Mouse (Mus musculus): ENCODE results near the gene Arid5b. TPM values are rescaled to one million over a fixed set of nuclear protein-coding genes. Genes with fewer than 3 reads are reported as not detected.

The Arid5b gene
- polyA plus RNA-seq, 1 experiment from 2014 or later: 22.7 TPM

GRCm38 (mm10) chr10:68164723-68165706 lies 113.5 kb downstream of the Arid5b start:
- WGBS: 74% methylated on average over 8 of the region's 8 CpGs
- ATAC-seq (ENCODE audit: low FRiP score): no peak
- H3K4me3 ChIP-seq: no peak overlapping the region

DNA sequence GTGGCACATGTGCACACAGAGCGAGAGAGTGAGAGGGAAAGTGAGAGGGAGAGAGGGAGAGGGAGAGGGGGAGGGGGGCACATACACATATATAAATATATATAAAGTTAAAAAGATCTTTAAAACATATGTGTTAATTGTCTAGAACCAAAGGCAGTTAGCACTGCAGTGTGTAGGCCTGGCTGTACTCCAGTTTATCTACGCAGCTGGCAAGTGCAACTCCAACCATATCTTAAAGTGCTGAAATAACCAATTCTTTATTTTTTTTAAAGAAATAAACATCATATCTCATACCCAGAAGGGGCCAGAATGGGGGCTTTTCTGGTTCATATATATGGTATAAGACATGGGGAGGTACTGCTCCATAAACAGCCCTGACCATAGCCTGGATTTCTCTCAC lies 114.4 kb downstream of the Arid5b start:
- H3K27ac ChIP-seq: no peak overlapping the region
- no peak for ATAC-seq (ENCODE audit: low FRiP score)
- peaks cover 29% of the 10 kb centered on the region for H3K4me1 ChIP-seq (replicated peaks)
- no peak overlapping the region for H3K9ac ChIP-seq
- H3K36me3 ChIP-seq: no peaks in the 10 kb centered on the region
- no peak overlapping the region for H3K4me2 ChIP-seq
- 93% methylated on average over 2 of the region's 2 CpGs for WGBS
- no peak overlapping the region for H3K4me3 ChIP-seq
- no peaks in the 10 kb centered on the region for H3K27me3 ChIP-seq
- H3K9me3 ChIP-seq: no peaks in the 10 kb centered on the region

More at GRCm38 (mm10) chr10:68164723-68165706, 113.5 kb downstream of the Arid5b start:
- Histone ChIP-seq H3K36me3 (no peaks in the 10 kb centered on the region), H3K27ac (no peak overlapping the region), H3K4me2 (no peak overlapping the region), H3K27me3 (no peaks in the 10 kb centered on the region), H3K9ac (no peak overlapping the region), H3K4me1 (replicated peaks) (peaks cover 31% of the 10 kb centered on the region), H3K9me3 (no peaks in the 10 kb centered on the region)

DNA sequence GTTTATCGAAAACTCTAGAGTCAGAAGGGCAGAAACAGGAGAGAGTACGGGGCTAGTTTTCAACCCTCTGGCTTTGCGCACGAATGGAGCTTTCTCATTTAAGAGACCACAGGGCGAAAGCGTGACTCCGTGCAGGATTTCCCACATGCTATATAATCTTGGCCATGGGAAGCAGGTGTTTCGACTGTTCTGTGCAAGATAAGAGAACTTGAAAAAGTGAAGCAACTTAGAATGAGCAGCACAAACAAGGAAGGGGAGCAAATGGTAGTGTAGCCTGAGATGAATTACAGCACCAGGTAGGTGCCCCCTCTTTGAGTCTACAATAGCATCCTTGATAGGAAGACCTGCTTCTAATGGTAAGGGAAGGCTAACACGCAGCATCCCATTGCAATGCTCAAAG lies 118.8 kb downstream of the Arid5b start:
- 96% methylated on average over 9 of the region's 9 CpGs for WGBS
- Histone ChIP-seq H3K36me3 (no peaks in the 10 kb centered on the region), H3K9me3 (no peaks in the 10 kb centered on the region), H3K9ac (no peak overlapping the region), H3K4me1 (replicated peaks) (peaks cover 18% of the 10 kb centered on the region), H3K4me3 (no peak overlapping the region), H3K27ac (no peak overlapping the region), H3K27me3 (no peaks in the 10 kb centered on the region), H3K4me2 (no peak overlapping the region)
- no peak for ATAC-seq (ENCODE audit: low FRiP score)

GRCm38 (mm10) chr10:68158555-68158954 lies 120.0 kb downstream of the Arid5b start:
- Histone ChIP-seq H3K9me3 (no peaks in the 10 kb centered on the region), H3K9ac (no peak overlapping the region), H3K27me3 (no peaks in the 10 kb centered on the region), H3K4me2 (no peak overlapping the region), H3K27ac (no peak overlapping the region), H3K4me3 (no peak overlapping the region), H3K36me3 (no peaks in the 10 kb centered on the region), H3K4me1 (replicated peaks) (peaks cover 26% of the 10 kb centered on the region)
- WGBS: 90% methylated on average over 5 of the region's 5 CpGs
- no peak for ATAC-seq (ENCODE audit: low FRiP score)

DNA sequence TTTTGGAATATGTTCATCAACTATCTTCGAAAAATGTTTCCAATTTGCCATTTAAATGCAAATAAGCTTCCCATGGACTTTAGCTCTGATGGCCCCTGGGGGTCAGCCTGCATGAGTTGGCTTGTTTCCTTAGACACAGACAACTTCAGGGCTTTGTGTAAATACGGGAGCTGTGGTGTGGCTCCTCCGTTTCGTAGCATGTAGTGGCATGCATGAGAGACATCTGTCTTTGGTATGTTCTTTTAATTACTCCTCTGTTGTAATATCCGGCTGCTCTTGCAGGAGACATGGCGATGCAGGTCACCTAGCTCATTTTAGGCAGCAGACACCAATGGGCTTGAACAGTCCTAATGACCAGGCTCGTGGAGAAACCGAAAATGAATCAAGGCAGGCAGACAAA lies 121.0 kb downstream of the Arid5b start:
- no peak overlapping the region for H3K27ac ChIP-seq
- no peaks in the 10 kb centered on the region for H3K9me3 ChIP-seq
- H3K4me2 ChIP-seq: no peak overlapping the region
- no peak for ATAC-seq (ENCODE audit: low FRiP score)
- H3K36me3 ChIP-seq: no peaks in the 10 kb centered on the region
- no peak overlapping the region for H3K9ac ChIP-seq
- H3K4me1 ChIP-seq (replicated peaks): peaks cover 35% of the 10 kb centered on the region
- H3K27me3 ChIP-seq: no peaks in the 10 kb centered on the region
- no peak overlapping the region for H3K4me3 ChIP-seq
- WGBS: 51% methylated on average over 8 of the region's 8 CpGs

GRCm38 (mm10) chr10:68156646-68157245 lies 121.8 kb downstream of the Arid5b start:
- H3K9me3 ChIP-seq: no peaks in the 10 kb centered on the region
- no peak overlapping the region for H3K9ac ChIP-seq
- H3K27ac ChIP-seq: no peak overlapping the region
- no peak overlapping the region for H3K4me3 ChIP-seq
- no peak for ATAC-seq (ENCODE audit: low FRiP score)
- 71% methylated on average over 10 of the region's 10 CpGs for WGBS
- no peaks in the 10 kb centered on the region for H3K27me3 ChIP-seq
- H3K4me2 ChIP-seq: no peak overlapping the region
- H3K36me3 ChIP-seq: no peaks in the 10 kb centered on the region
- H3K4me1 ChIP-seq (replicated peaks): peaks cover 35% of the 10 kb centered on the region

GRCm38 (mm10) chr10:68156159-68156558 lies 122.4 kb downstream of the Arid5b start:
- no peaks in the 10 kb centered on the region for H3K36me3 ChIP-seq
- H3K4me3 ChIP-seq: no peak overlapping the region
- H3K4me2 ChIP-seq: no peak overlapping the region
- H3K9me3 ChIP-seq: no peaks in the 10 kb centered on the region
- 76% methylated on average over 6 of the region's 6 CpGs for WGBS
- H3K4me1 ChIP-seq (replicated peaks): peaks cover 35% of the 10 kb centered on the region
- ATAC-seq (ENCODE audit: low FRiP score): no peak
- H3K27ac ChIP-seq: no peak overlapping the region
- H3K27me3 ChIP-seq: no peaks in the 10 kb centered on the region
- H3K9ac ChIP-seq: no peak overlapping the region

GRCm38 (mm10) chr10:68155431-68156119 lies 123.0 kb downstream of the Arid5b start:
- Histone ChIP-seq H3K36me3 (no peaks in the 10 kb centered on the region), H3K4me3 (no peak overlapping the region), H3K27ac (no peak overlapping the region), H3K4me1 (replicated peaks) (peaks cover 35% of the 10 kb centered on the region), H3K4me2 (no peak overlapping the region), H3K9me3 (no peaks in the 10 kb centered on the region), H3K27me3 (no peaks in the 10 kb centered on the region), H3K9ac (no peak overlapping the region)
- no peak for ATAC-seq (ENCODE audit: low FRiP score)
- WGBS: 95% methylated on average over 6 of the region's 6 CpGs

- Histone ChIP-seq H3K9ac (no peak overlapping the region), H3K27ac (0 out of 2 replicates have a peak overlapping the region, but pooled peaks have one; percentile 30), H3K36me3 (no peaks in the 10 kb centered on the region), H3K9me3 (no peaks in the 10 kb centered on the region), H3K27me3 (no peaks in the 10 kb centered on the region), H3K4me3 (no peak overlapping the region), H3K4me2 (peak overlapping the region; percentile 21; the same call in 1 of the 2 replicates), H3K4me1 (replicated peaks) (peaks cover 35% of the 10 kb centered on the region)
- no peak for ATAC-seq (ENCODE audit: low FRiP score)
- 62% methylated on average over 14 of the region's 14 CpGs for WGBS
Observed at GRCm38 (mm10) chr10:68154046-68154765, 124.3 kb downstream of the Arid5b start.

DNA sequence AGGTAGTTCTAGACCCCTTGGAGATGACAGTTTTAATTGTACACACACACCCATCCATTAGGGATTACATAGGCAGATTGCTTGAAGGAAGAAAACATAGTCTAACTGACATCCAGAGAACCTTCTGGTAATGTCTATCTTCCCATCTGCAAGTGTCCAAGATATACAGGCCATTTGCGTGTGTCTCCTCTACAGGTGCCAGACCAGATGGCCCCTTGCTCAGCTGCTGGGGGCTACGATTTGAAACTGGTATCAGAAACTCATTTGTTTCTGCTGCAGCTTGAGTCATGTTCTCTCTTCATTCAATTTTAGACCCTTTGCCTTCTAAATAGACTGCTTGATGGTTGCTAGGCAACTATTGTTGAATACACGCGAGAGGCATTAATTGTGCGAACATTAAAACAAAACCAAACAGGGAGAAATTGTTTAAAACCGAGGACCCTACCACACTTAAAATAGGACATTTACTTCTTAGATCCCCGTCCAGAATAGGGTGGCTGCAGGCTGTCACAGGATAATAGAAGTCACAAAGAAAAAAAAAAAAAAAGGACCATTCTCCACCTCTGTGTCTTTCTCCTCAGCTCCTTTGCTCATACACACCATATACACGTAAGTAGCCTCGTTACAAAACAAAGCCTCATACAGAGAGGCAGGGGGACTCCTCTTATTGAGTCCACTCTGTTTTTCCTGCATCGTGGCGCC lies 125.0 kb downstream of the Arid5b start:
- 20% methylated on average over 11 of the region's 11 CpGs for WGBS
- ATAC-seq (ENCODE audit: low FRiP score): 0 out of 2 replicates have a peak, but pooled peaks have one; percentile 29
- H3K4me2 ChIP-seq: peak overlapping the region; percentile 21; the same call in 1 of the 2 replicates
- peaks cover 37% of the 10 kb centered on the region for H3K4me1 ChIP-seq (replicated peaks)
- H3K9me3 ChIP-seq: no peaks in the 10 kb centered on the region
- no peak overlapping the region for H3K4me3 ChIP-seq
- H3K36me3 ChIP-seq: no peaks in the 10 kb centered on the region
- H3K27ac ChIP-seq: 0 out of 2 replicates have a peak overlapping the region, but pooled peaks have one; percentile 30
- 0 out of 2 replicates have a peak overlapping the region, but pooled peaks have one; percentile 8 for H3K9ac ChIP-seq
- no peaks in the 10 kb centered on the region for H3K27me3 ChIP-seq

DNA sequence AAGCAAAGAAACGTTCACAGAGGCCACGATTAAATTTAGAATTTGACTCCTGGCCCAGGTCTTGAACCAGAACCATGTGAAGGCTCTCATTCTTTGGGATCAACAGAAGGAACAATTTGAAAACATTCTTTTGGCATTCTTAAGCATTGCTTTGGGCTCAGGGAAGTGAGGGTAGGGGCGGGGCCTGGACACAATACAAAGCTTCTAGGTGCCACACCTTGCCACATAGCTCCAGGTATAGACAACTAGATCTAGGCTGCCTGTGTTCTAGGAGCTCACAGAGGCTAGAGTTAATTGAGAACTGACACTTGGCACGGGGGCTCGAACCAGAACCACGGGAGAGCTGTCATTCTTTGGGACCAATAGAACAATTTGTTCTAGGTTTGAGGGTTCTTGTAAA lies 130.0 kb downstream of the Arid5b start:
- no peak for ATAC-seq (ENCODE audit: low FRiP score)
- H3K4me2 ChIP-seq: no peak overlapping the region

More for the DNA sequence above, 130.0 kb downstream of the Arid5b start:
- Histone ChIP-seq H3K9ac (no peak overlapping the region), H3K4me3 (no peak overlapping the region), H3K9me3 (no peaks in the 10 kb centered on the region), H3K4me1 (replicated peaks) (peaks cover 17% of the 10 kb centered on the region), H3K36me3 (no peaks in the 10 kb centered on the region), H3K27me3 (no peaks in the 10 kb centered on the region), H3K27ac (no peak overlapping the region)
- WGBS: 82% methylated on average over 6 of the region's 6 CpGs
